In the genomic region with DNA sequence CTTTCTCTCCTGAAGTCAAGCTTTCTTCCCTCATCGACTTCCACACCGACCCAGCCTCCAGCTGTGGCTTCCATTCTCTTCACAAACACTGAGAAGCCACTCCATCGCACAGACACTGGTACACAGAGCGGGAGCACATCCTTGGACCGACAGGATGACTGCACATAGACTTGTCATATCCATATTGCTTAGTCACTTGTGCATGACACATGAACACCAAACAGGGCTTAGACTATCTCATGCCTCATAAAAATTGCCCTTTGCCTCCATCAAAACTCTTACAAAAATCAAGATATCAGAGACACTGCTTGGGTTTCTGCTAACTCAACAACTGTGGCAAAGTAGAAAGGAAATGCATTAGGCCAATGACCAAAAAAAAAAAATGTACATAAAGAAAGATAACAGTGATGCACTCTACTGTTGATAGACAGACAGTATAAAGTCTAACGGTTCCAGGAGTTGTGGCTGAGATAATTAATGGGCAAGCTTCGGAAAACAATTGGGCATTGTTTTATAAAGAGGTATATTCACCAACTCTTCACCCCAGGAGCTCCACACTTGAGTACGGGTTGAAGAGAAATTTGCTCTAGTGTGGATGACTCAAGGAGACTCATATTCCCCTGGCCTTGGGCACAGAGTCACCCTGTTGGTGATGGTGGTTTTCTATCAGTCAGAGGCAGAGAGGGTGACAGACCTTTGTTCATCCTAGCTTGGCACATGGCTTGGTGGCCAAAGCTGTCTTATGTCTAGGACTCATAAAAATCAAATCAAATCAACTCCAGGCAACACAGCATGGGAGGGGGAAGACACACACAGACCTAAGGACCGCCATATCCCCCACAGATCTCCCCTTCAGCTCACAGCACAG, we compare ENCODE assay signal across 17 mouse cellular contexts. TPM values are rescaled to one million over a fixed set of nuclear protein-coding genes. Genes with fewer than 3 reads are reported as not detected.
"Had no signal": no experiment of that assay in that cellular context is flagged by ENCODE, and none has a peak within 500 bp of the region (broad histone marks: within the 10 kb centered on the region; RNA-seq: fewer than 3 reads in every experiment).

No protein-coding gene starts in this region.

- H3K27ac ChIP-seq: limb, embryonic 12.5 days; liver, embryonic 13.5 days; lung, embryonic 15.5 days; macrophage; neural tube, embryonic 12.5 days; stomach, embryonic 15.5 days had no signal

- ATAC-seq: liver, postnatal 0 days had no signal

- DNase-seq: kidney, adult 8-10 months; kidney, postnatal 25 days; layer of hippocampus, postnatal 36 days; liver; liver, embryonic 13.5 days; liver, postnatal 0 days; lung, postnatal 14 days; midbrain, embryonic 14.5 days; right cerebral cortex, postnatal 4 days; thymus, adult 2 months; thymus, postnatal 25 days had no signal

- H3K27me3 ChIP-seq: limb, embryonic 12.5 days; liver, embryonic 13.5 days; lung, embryonic 15.5 days; neural tube, embryonic 12.5 days; stomach, embryonic 15.5 days had no signal

- H3K9ac ChIP-seq: limb, embryonic 12.5 days; liver, embryonic 13.5 days; liver, postnatal 0 days; lung, embryonic 15.5 days; neural tube, embryonic 12.5 days; stomach, embryonic 15.5 days had no signal

- H3K4me3 ChIP-seq: limb, embryonic 12.5 days; liver, embryonic 13.5 days; lung, embryonic 15.5 days; neural tube, embryonic 12.5 days; stomach, embryonic 15.5 days had no signal

- H3K4me1 ChIP-seq: lung, embryonic 15.5 days; neural tube, embryonic 12.5 days had no signal

- H3K4me2 ChIP-seq: limb, embryonic 12.5 days; liver, embryonic 13.5 days; lung, embryonic 15.5 days; neural tube, embryonic 12.5 days; stomach, embryonic 15.5 days had no signal

- H3K36me3 ChIP-seq: limb, embryonic 12.5 days; liver, embryonic 13.5 days; lung, embryonic 15.5 days; neural tube, embryonic 12.5 days; stomach, embryonic 15.5 days had no signal

- H3K9me3 ChIP-seq: limb, embryonic 12.5 days; liver, embryonic 13.5 days; lung, embryonic 15.5 days; neural tube, embryonic 12.5 days; stomach, embryonic 15.5 days had no signal

RNA-seq across cellular contexts. Expression of a gene that starts 30.6 kb away (rescaled TPM):
- total RNA-seq: monocyte, adult 5-6 weeks had no signal
- polyA plus RNA-seq: macrophage had no signal
